Comparison of ENCODE assay signal across 12 mouse cellular contexts in the genomic region with DNA sequence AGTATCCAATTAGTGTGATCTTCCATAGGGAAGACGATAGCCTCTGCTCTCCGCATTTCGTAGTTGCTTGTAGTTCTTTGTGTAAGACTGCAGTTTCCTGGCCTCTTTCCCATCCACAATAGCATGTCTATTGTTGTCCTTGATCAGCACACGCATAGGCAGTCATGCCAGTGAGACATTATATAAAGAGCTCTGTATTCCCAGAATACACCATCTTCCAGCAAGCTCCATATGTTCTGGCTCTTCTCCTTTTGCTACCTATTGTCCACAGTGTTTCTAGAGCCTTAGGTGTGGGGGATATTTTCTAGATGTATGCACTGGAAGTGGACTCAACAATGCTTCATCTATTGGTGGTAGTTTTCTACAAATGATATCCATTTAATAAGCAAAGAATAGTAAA.
"Had no signal": no experiment of that assay in that cellular context is flagged by ENCODE, and none has a peak within 500 bp of the region (broad histone marks: within the 10 kb centered on the region; RNA-seq: fewer than 3 reads in every experiment).

No protein-coding gene starts in this region.

- DNase-seq: liver, postnatal 0 days; lung, adult 2 months; lung, postnatal 14 days; lung, postnatal 36 days; midbrain, embryonic 14.5 days; right cerebral cortex, adult 18-20 months; right cerebral cortex, postnatal 25 days; right cerebral cortex, postnatal 4 days; spleen, adult 18-20 months; thymus, adult 2 months; thymus, postnatal 25 days; thymus, postnatal 4 days had no signal
